Mouse (Mus musculus): ENCODE results near the gene Pum1.

Gene Pum1

DNA sequence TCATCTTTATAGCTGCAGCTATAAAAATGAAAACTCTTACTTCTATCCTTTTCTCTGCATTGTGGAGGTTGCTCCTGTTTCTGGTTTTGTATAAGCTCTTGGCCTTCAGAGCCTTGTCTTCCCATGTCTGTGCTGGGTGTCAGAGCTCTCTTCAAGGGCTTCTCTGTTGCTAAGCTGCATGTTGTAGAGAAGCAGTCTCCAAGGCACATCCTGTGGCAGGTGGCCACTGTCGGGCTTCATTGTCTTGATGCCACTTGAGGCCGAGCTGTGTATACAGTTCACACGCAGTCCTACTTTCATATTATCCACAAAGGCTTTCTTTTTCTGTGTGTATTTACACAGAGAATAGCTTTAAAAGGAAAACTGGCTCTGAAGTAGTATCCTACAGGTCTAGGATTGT lies 63.0 kb downstream of the Pum1 start:
- DNase-seq (ENCODE audit: low read depth), result no peak

DNA sequence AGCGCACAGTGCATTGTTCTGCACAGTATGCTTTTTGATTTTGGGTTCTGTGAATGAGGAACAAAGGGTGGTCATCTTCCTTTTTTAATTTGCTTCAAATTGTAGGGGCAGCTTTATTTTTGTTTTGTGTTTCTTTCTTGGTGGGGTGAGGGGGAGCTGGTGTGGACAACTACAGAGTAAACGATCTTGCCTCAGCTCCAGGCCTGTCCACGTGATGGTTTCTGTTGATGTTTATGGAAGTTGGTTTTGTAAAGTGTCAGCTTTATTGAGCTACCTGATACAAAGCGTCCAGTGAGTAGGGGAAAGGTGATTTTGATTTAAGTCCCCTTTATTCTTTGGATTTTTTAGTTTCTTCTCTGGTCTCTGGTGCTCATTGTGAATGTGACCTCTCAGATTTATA lies 72.8 kb downstream of the Pum1 start:
- DNase-seq (ENCODE audit: low read depth), result no peak

DNA sequence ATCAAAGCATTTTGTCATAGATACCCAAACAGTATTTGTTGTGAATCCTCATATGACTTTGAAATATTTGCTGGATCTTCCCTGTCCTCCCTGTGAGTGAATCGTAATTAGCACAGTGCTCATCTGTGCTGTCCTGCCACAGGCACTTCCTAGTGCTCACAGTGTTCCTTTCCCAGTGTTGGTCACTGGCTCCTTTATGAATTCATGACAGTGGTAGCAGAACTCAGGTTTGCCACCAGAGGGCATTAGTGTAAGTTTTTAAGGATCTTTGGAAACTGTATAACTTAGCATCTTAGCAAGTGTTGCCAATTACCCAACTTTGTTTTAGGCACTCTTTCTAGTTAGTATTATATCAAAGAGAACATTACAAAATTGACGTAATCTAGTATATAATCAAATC lies 75.4 kb downstream of the Pum1 start:
- peak; percentile 79 for DNase-seq (ENCODE audit: low read depth)

DNA sequence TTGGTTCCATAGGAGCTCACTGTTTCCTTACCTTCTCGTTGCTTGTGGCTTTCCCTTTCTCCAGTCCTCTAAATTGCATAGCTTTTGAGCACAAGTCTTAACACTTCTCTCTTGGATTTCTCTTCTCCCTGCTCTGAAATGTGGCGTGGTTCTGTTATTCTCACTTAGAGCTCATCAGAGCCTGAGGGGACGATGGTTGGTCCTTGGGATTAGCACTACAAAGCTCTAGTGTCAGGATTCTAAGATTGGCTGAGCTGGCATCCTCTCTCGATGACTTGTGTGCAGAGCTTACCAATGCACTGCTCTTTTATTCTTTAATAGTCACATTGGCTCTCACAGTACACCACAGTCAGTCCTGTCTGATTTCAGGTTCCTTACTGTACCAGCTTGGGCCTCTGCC lies 80.9 kb downstream of the Pum1 start:
- DNase-seq (ENCODE audit: low read depth), result no peak

DNA sequence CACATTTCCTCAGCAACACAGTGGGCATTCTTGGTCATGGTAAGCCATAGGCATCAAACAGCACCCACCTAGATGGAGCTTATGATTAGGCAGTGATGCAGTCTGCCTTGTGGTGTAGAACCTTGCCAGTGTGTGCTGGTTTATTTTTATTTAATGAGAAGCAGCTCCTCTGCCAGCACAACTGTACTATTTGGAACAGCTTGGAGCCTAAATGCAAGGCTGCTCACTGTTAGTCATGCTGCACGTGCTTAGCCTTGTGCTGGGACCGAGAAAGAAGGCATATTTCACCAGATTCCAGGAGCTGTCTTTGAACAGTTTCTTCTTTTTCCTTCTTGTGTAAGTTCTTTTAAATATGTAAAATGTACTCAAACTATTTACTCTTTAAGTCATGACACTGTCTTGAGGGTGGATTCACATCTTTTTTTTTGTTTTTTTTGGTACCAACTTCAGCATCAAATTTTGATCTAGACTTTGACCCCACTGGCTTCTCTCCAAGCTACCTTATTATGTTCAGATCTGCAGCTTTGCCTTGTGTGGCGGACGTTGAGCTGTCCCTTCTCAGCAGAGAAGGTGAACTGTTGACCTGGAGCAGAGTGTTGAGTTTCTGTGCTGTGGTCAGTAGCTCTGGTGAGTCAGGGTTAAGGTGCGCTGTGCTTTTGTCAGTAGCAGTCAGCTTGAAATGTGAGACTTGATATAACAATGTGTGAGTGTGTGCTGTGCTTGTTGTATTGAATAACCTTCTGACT lies 82.6 kb downstream of the Pum1 start:
- peak; percentile 73 for DNase-seq (ENCODE audit: low read depth)

DNA sequence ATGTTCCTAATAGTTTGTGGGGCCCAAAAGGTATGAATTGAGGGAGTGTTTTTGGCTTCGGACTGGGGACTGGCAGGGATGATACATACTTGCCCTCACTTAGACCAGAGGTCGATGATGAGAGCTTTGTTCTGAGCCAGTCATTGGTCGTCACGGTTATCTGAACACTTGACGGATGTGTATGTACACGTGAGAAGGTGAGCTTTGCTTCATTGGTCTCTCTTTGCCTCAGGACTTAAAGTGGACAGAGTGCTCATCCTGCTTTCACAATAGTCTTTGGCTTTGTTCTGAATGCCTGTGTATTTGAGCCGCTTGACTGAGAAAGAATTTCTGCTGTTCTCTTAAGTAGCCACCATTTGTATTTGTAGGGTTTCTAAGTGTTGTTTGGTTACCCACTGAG lies 86.4 kb downstream of the Pum1 start:
- DNase-seq (ENCODE audit: low read depth), result no peak

DNA sequence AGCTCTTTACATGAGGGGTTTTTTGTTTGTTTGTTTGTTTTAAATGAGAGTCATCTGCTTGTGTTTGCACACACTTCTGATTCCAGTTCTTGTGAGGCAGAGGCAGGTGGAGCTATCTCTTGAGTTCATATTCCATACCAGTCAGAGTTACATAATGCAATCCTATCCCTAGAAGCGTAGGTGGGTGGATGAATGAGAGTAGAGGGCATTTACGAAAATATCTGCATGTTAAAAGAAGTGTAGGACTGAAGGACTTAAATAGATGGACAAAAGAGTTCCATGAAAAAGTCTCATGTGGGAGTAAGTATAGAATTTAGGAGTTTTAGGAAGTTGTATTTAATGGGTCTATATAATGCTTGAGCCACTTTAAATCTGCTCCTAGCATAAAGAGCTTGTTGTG lies 88.8 kb downstream of the Pum1 start:
- DNase-seq (ENCODE audit: low read depth), result no peak

DNA sequence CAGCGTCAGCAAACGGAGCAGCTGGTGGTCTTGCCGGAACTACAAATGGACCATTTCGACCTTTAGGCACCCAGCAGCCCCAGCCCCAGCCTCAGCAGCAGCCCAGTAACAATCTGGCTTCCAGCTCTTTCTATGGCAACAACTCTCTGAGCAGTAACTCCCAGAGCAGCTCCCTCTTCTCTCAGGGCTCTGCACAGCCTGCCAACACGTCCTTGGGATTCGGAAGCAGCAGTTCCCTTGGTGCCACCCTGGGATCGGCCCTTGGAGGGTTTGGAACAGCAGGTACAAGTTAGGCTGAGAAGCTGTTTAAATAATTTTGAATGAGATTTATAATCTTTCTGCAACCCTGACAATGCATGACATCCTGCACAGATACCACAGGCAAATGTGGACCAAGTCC lies 89.5 kb downstream of the Pum1 start:
- DNase-seq (ENCODE audit: low read depth), result no peak

DNA sequence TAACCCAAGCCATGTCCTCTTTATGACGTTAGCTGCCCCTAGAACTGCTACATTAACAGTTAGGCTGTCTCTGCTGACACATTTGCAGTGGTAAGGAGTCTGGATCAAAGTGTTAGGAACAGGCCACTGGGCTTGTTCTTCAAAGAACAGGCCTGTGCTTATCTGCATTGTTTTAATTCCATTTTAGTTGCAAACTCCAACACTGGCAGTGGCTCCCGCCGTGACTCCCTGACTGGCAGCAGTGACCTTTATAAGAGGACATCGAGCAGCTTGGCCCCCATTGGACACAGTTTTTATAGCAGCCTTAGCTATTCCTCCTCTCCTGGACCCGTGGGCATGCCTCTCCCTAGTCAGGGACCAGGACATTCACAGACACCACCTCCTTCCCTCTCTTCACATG lies 90.6 kb downstream of the Pum1 start:
- DNase-seq (ENCODE audit: low read depth), result no peak

DNA sequence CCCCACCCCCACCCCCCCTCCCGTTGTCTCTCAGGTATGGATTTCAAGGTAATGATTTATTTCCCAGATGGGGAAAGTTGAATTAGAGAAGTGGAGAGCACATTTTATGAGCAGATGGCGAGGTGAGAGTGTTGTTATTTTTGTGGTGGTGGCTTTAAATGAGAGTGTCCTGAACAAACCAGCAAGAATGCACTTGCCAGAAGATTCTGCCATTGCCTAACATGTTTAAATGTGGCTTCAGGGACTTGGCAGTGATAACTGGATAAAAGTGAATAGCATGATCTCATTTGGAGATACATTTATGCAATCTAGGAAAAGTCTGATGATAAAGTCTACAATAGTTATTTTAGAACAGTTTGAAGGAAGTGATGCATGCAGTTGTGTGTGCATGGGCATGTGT lies 91.7 kb downstream of the Pum1 start:
- DNase-seq (ENCODE audit: low read depth), result peak; percentile 45

DNA sequence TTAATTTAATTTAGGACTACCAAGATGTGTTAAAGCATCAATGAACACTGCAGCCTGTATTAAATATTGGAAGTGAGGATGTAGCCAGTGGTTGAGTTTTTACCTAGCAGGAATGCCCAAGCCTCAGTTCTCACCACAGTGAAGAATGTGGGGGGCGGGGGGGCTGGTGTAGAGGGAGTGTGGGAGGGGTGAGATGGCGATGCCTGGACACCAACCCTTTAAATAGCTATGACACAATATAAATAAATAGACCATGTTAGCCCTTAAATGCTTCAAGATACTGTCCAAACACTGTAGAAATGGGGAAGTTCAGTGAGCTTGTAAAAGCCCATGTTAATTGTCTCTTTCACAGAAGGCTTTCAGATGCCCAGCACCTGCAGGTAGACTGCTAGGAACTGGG lies 96.8 kb downstream of the Pum1 start:
- DNase-seq (ENCODE audit: low read depth), result no peak

DNA sequence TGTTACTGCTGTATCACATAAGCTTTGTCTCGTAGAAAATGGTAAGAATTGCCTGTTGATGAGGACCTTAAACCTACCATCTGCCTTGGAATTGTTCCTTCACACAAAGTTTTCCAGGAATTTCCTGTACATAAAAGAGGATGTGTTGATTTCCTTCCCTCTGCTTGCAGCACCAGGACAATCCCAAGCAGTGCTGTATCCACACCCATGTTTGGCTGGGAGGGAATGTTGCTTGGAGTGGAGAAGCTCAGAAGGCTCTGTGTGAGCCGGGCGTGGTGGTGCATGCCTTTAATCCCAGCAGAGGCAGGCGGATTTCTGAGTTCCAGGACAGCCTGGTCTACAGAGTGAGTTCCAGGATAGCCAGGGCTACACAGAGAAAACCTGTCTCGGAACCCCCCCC lies 98.7 kb downstream of the Pum1 start:
- no peak for DNase-seq (ENCODE audit: low read depth)

DNA sequence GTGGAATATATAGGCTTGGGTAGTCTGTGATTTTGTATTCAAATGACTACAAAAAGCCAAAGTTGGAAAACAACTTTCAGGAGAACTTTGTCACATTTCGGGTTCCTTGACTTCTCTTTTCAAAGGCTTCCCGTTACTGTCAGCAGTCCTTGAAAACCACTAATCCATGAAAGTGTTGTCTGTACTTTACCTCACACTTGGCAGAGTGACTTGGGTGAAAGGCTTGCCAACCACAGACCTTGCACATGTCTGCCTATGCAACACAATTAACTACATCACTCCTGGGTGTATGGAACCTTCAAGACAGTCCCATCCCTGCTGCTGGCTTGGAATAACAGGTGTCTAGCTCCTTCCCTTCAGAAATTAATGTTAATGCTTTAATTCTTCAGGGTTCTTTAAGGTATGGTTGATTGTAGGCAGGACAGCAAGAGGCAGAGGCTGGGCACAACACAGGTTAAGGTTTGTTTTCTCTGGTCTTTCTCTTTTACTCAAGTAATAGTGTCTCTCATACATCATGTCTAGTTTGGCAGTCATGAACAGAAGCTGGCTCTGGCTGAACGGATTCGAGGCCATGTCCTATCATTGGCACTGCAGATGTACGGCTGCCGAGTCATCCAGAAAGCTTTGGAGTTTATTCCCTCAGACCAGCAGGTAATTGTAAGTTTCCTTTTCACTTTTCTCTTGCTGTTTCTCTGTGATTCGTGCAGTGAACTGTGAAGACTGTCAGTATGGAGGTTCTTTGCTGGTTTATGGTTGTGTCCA lies 102.5 kb downstream of the Pum1 start:
- no peak for DNase-seq (ENCODE audit: low read depth)

DNA sequence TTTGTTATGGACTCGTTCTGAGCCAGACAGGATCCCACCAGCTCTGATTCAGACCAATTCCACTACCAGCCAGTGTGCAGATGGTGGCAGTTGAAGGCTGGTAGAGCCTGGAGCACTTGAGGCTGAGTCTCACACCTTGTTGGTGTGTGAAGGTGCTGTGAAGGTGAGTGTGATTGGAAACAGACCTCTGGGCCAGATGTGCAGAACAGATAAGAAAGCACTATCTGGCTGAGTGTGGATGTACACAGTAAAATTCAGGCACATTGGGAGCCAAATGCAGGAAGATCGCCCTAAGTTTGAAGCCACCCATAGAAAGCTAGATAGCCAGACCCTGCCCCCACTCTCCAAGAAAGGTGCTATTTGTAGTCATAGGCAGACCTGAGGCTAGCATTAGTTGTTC lies 103.3 kb downstream of the Pum1 start:
- no peak for DNase-seq (ENCODE audit: low read depth)

DNA sequence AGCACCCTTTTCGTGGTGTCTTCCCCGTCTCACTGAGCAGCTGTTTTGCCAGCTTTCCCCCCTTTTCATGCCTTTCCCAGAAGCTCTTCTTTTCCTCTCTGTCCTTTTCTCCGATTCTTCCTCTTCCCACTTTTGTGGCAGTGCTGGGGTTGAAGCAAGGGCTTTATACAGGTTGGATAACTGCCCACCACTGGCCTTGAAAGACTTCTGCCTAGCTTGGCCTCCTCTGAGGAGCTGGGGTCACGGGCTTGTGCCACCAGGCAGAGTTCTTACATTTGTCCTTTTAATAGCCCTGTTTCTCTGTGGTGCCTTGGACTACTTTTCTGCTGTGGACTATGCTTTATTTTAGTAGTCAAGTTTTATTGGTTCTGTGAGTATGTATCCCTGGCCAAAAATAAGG lies 103.8 kb downstream of the Pum1 start:
- no peak for DNase-seq (ENCODE audit: low read depth)

DNA sequence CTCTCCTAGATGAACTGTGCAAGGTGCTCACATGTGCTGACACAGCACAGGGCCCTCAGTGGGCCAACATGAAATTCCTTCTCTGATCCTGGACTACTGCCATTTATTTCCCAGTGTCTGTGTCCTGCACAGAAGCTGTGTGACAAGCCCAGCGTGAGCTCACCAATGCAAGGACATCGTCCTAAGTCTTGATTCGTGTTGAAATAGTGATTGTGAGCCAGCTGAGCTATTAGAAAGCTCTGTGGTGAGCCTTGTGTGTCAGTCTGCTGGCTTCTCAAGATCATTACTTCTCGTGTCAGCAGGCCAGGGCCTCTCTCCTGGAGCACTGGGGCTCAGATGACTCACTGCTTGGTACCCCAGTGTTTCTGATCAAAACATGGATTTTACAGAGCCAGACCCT lies 110.8 kb downstream of the Pum1 start:
- no peak for DNase-seq (ENCODE audit: low read depth)

DNA sequence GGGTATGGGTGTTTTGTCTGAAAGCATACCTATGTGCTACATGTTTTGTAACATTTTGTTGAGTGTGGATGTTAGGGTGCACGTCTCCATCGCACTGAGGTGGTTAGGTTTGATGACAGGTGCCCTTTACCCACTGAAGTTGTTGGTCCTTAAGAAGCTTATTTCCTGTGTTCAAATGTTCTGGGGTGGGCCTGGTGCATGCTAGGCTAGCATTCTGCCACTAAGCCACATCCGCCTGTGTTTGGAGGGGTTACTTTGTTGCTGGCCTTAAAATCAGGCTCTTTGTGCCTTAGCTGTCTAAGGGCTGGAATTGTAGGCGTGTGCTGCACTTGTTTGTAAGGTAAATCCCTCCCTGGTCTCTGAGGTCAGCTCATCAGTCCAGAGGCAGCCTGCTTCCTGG lies 111.7 kb downstream of the Pum1 start:
- DNase-seq (ENCODE audit: low read depth), result no peak

DNA sequence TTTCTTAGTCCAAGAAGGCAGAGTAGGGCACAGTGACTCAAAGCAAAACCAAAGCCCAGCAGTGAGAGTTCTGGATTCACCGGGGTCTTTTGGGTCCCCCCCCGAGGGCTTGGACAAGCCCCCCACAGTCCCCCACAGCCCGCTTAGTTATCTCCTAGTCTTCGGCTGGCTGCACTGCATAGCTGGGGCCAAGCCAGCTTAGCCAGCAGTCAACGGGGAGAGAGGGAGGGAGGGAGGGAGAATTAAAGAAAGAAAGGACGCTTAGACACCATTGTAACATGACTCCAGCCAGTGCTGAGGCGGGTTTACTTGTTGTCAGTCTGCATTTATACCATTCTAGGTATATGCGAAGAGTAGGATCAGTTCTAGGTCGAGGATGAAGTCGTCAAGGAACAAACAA lies 114.5 kb downstream of the Pum1 start:
- DNase-seq (ENCODE audit: low read depth), result no peak

DNA sequence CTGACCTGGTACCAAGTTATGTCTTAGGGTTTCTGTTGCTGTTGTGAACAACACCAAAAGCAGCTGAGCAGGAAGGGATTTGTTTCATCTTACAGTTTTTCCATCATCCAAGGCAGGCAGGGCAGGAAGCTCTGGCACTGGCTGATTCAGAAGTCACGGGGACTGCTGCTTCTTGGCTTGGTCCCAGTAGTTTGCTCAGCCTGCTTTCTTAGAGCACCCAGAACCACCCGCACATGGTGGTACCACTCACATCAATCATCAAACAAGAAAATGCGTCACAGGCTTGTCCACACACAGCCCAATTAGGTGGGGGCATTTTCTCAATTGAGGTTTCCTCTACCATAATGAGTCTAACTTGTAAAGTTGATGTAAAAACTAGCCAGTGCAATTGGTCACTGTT lies 115.9 kb downstream of the Pum1 start:
- peak; percentile 53 for DNase-seq (ENCODE audit: low read depth)

DNA sequence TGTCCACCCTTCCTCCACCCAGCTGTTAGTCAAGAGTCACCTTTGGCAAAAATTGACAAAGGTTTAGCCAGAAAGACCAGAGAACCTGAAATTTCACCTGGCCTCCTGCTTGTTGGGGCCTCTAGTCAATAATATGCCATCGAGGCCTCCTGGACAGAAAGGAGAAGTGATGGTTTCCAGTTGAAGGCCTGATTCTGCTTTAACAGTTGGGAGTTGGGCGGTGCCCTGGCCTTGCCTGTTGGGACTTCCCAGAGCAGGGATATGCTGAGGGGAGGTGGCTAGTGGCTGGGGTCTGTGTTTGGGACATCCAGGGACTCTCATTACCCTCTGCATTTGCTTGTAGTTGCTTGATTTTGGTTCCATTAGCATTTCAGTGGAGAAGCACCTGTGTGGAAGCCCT lies 119.4 kb downstream of the Pum1 start:
- no peak for DNase-seq (ENCODE audit: low read depth)

DNA sequence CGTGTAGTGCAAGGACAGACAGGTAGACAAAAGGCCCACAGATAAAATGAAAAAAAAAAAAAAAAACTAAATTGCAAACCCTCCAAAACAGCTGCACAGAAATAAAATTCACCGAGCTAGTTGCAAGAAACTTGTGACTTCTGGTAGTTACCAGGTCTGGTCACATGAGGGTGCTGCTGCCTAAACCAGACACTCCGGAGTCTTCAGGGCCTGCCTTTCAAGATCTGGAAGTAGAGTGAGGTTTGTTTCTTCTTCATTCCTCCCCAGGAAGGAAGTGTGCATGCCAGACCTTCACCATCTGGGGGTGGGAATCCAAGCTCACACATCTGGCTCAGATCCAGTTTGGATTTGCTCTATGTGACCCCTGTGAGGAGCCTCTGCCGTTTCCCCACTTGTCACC lies 121.6 kb downstream of the Pum1 start:
- peak; percentile 72 for DNase-seq (ENCODE audit: low read depth)

DNA sequence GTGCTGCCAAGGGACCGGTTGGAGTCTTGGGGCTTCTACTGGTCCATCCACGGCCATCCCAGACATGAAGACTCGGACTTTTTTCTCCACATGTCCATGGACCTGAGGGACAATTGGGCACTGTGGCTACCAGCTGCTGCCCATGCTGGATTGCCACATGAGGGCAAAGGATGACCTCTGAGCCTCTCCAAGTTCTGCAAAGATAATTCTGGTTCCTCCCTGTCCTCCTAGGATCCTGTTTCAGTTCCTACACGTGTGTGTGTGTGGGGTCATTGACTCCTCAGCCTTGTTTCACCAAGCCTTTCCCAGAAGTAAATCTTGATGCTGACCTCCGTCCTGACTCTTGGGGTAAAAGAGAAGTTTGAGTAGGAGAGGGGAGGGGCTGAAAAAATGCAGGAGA lies 124.4 kb downstream of the Pum1 start:
- no peak for DNase-seq (ENCODE audit: low read depth)

DNA sequence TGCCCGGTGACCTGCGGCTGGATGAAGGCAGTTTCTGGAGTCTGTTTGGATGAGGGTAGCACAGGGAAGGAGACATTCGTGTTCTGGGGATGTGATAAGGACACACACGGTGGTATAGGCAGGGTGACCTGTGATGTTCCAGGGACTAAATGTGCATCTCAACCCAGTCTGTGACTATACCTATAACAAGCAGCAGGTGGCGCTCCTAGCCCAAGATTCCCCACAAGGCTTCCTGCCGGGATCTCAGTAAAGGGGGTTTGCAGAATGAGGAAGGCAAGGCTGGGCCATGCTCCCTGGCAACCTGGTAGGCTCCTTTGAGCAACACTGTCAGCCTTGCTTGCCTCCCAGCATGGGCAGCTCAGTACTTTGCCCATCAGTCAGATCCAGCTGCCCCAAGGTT lies 127.1 kb downstream of the Pum1 start:
- peak; percentile 90 for DNase-seq (ENCODE audit: low read depth)

DNA sequence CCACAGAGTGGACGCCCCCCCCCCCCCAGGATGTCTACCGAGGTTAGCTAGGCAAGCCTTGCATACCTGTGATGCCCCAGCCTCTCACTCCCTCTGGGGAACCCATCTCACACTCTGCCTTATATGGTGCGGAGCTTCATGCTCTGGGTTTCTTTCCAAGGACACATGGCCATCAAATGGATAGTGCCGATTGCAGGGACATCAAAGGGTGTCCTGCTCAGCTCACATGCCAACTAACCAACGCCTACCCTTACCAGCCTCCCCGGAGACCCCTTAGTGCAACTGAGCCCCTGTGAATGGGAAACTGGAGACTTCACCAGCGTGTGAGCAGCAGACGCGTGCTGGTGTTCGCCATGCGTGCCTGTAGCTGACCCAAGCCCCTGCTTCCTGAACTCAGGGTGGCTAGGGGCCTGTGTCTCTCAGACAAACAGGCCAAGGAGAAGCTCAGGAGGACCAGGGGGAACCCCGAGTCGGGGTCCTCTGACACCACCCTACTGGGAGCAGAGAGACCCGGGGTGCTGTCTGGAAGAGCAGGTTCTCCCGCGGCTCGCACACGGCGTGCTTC lies 128.8 kb downstream of the Pum1 start:
- DNase-seq (ENCODE audit: low read depth), result no peak
